Mouse (Mus musculus) small intestine, adult 2 months (tissue): ENCODE measurements at regions not wholly inside any gene's neighbourhood (a gene's known extent, or its start where the extent isn't known, plus 50 kb on each side); places are given as distances from the start of the nearest gene placed in this dataset.
"Not testable (repeated sequence)": the region's sequence is repeated elsewhere in the genome, so short reads cannot be mapped to it uniquely, and the experiment has no call there.

Experiments used
- CTCF ChIP-seq: fragments of 200-500 bp; IDR thresholded peaks from 2 replicates; pipeline ENCODE4 v1.5.1; 2012; ENCODE audit warnings: low read depth, mild to moderate bottlenecking, control low read depth, inconsistent platforms, low read length, moderate library complexity, mixed read lengths; ENCODE audit not compliant: insufficient replicate concordance, insufficient read length; ENCODE audit errors: extremely low read depth
- POLR2A ChIP-seq: fragments of 200-500 bp; IDR thresholded peaks from 2 replicates; pipeline ENCODE4 v1.6.1; 2012; ENCODE audit warnings: low read depth, mild to moderate bottlenecking, control low read depth, inconsistent platforms, low read length, moderate library complexity

DNA sequence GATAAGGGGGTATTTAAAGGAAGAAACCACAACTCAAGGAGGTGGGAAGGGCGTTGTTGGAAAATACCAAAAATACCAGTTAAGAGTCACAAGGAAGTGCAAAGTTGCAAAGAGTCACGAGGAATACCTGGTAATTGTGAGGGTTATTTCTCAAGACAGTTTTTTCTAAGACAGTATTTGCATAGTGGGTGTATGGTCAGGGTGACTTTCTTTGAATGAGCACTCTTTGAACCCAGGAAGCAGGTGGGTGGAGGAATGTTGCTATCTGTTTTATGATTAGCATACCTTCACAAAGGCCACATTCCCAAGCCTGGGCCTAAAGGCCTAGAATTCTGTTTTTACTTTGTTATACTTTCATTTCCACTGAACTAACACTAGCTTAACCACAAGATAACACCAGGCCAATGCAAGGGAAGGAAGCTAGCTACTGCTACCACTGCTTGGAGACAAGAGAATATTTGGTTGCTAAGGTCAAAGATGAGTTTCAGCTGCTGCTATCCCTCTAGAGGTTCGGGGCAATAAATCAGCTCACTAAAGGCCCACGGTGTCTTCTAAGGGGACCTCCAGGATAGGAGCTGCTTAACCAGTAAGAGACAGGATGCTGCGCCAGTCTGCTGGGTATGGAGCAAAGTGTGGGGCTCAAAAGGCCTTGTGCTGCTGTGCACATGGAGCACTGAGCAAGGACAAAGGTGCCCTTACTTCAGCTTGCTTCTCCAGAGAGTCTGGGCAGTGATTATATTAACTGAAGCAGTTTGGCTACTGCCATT, 133.6 kb downstream of the Ptpn20 start:
- TF ChIP-seq CTCF, POLR2A: not testable (repeated sequence)
